Mouse (Mus musculus) urinary bladder, postnatal 36 days (tissue): ENCODE data around the gene Scpep1.

Source experiments
- DNase-seq, 2 experiments: peaks; one replicate each; pipeline ENCODE4 v3.0.0; 2022; ENCODE audit warnings: low spot score in 2 of 2, mixed read lengths in 1 of 2

Scpep1 gene

GRCm38 (mm10) chr11:88973776-88974701 is 18.8 kb upstream of the Scpep1 start:
- DNase-seq = peak; percentile 86 to 91

DNA sequence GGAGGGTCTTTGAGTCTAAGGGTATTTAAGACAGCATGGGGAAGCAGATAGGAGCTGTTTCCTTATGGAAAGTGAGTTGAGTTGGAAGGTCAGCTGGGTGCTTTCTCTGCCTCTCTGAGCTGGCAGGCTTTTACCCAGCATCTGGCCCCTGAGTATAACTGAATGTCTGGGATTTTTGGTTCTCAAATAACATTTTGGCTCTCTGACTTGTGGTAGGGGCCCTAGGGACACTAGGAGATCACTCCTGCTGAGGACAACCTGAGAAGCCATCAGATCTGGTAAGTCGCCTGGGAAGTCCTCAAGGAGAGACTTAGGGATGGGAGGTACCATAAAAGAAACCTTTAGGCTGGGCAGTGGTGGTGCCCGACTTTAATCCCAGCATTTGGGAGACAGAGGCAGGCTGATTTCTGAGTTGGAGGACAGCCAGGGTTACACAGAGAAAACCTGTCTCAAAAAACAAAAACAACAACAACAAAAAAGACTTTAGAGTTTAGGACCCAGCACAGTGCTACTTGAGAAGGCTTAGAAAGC is 15.0 kb upstream of the Scpep1 start, which contains the start of gene Coil:
Coil (plus strand) TSS at position 51 of the 531 bp plus-strand sequence.
- peak in 1 of 2 experiments; percentile 20 for DNase-seq

DNA sequence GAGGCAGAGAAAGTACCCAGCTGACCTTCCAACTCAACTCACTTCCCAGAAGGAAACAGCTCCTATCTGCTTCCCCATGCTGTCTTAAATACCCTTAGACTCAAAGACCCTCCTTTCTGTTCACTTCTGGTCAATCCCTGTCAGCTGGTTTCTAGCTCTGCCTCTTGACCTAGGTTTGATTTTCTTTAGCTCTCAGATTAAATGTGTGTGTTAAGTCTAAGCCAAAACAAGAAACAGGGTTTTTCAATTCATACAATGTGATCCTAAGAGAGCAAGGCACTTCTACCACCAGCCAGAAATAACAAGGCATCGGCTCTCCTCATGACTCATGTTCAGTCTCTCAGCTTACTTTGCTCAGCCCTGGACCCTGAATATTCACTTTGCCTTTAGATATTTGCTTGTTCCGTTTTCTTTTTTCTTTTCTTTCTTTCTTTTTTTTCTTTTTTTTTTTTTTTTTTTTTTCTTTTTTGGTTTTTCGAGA is 11.7 kb upstream of the Scpep1 start, which contains the start of gene Elobl:
Elobl (minus strand) TSS at position 51 of the 481 bp plus-strand sequence.
- DNase-seq = no peak

GRCm38 (mm10) chr11:88958851-88959250 is 3.6 kb upstream of the Scpep1 start:
- no peak for DNase-seq

GRCm38 (mm10) chr11:88954803-88955202 is 462 bp downstream of the Scpep1 start:
- no peak for DNase-seq

GRCm38 (mm10) chr11:88953582-88953981 is 1.7 kb downstream of the Scpep1 start:
- DNase-seq = no peak

GRCm38 (mm10) chr11:88952117-88952516 is 3.1 kb downstream of the Scpep1 start:
- no peak for DNase-seq

DNA sequence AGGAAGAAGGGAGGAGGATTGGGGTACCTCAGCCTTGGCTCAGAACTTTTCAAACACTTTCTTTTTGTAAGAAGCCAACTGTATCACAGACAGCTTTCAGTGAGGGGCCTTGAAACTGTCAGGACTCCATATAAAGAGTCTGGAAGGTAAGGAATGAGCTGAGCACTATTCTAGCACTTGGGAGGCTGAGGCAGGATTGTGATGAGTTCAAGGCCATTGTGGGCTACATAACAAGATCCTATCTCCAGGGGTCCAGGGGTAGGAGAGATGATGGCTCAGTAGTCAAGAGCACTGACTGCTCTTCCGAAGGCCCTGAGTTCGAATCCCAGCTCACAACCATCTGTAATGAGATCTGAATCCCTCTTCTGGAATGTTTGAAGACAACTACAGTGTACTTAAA is 3.7 kb downstream of the Scpep1 start:
- DNase-seq = no peak

DNA sequence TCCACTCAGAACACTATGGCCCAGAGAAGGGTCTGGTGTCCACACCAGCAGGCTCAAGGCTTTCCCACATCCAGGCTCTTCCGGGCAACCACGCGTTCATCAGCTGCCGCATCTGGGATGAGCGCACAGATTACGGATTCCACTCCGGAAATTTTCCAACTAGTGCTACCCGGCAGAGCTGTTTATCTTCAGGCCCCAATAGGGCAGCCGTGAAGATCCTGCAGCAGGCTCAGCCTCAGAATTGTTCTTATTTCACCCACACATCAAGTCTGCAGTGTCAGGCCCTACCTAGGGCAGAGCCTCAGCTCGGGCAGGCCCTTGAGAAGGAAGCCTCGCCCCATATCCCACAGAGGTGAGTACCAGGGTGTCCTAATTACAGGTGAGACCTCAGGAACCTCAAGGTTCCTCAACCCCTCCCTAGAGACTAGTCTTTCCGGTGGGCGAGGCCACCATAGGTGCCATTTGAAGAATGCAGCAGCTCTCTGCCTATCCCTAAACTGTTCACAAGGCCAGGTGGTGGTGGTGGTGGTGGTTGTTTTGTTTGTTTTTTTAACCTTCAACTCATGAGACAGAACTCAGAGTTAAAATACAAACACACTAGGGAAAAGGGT is 4.5 kb downstream of the Scpep1 start:
- DNase-seq = no peak

- no peak for DNase-seq
Observed at GRCm38 (mm10) chr11:88949802-88950639, 5.2 kb downstream of the Scpep1 start.

- peak; percentile 13 to 15 for DNase-seq
Observed at GRCm38 (mm10) chr11:88948896-88949295, 6.4 kb downstream of the Scpep1 start.

DNA sequence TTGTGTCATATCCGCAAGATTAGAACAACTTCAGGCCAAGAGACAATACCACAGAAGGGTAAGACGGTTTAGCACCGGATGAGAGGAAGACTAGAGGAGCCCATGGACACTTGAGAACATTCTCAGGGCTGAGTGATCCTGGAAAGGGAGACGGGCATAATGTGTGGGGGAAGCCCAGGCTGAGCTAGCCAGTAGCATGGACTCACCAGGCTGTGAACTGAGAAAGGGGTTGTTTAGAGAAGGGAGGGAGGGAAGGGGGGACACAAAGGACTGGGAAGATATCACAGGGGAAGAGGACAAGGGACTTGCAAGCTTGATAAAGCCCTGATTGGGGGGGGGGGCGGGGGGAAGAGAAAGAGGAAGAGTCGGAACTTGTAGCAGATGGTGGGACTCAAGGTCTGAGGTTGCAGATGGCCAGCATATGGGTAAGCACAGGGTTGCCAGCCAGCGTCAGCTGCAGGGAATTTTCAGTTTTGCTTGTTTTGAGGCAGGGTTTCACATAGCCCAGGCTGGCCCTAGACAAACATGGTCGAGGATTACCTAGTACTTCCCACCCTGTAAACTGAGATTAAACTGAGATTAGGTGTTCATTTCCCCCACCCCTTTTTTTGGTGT is 9.2 kb downstream of the Scpep1 start:
- DNase-seq = no peak

GRCm38 (mm10) chr11:88941489-88941888 is 13.8 kb downstream of the Scpep1 start:
- no peak for DNase-seq

DNA sequence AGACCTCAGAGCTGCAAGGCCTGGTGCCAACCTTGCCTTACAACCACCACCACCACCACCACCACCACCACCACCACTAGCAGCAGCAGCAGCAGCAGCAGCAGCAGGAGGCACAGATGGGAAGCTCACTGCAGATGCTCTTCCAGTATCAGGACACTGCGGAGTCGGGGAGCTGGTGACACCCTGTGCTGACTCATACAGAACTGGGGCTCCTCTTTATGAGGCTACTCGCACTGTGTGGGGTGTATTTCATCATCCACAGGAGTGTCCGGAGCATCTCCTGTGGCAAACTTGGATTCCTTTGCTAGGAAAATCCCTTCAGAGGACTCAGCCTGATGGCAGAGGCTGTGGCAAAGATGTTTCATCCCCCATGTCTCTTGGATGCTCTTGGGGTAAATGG is 15.6 kb downstream of the Scpep1 start:
- DNase-seq = no peak

GRCm38 (mm10) chr11:88938770-88939169 is 16.5 kb downstream of the Scpep1 start:
- no peak for DNase-seq

DNA sequence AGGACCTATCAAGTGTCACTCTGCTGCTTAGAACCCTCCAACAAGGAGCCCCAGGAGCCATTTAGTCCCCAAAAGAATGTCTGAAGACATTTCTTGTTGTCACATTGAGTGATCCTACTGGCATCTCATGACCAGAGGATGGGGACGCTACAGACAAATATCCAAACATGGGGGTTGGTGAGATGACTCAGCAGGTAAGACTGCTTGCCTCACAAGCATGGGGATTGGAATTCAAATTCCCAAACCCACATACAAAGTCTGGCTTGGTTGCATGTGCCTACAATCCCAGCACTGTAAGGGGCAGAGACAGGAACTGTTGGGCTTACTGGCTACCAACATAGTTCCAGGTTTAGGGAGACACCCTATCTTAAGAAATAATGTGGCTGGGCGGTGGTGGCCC is 17.4 kb downstream of the Scpep1 start:
- no peak for DNase-seq

DNA sequence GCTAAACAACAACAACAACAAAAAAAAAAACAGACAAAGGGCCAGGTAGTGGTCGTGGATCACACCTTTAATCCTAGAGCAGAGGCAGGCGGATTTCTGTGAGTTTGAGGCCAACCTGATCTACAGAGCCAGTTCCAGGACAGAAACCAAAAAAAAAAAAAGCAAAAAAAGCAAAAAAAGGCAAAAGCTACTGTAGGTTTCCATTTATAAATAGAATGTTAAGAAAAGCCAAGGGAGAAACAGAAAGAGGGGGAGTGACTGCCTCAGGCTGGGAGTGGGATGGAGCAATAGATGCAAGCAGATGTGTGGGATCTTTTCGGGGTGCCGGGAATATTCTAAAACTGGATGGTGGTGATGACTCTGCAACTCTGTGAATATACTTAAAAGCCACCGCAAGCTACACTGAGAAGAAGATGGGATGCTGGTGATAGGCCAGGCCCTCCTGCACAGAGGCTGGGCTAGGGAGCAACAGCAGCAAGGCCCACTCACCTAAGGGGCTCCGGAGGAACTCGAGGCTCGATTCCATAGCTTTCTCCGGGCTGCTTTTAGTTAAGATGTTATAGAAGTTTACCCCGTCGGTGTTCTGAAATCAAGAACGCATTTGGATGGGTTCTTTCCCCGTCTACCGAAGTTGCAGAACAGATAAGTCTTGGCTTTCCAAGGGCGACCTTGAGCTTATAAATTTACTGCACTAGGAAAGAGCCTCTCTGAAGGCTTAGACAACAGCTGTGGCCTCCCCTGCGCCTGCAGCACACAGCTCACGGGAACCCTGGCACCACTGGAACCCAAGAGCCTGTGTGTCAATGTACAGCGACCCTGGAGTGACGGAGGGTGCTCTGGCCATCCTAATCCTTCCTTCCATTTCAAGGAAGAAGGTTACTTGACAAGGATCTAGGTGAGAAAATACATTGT is 20.9 kb downstream of the Scpep1 start:
- DNase-seq = no peak

- DNase-seq = no peak
Observed at GRCm38 (mm10) chr11:88933030-88933429, 22.2 kb downstream of the Scpep1 start.

DNA sequence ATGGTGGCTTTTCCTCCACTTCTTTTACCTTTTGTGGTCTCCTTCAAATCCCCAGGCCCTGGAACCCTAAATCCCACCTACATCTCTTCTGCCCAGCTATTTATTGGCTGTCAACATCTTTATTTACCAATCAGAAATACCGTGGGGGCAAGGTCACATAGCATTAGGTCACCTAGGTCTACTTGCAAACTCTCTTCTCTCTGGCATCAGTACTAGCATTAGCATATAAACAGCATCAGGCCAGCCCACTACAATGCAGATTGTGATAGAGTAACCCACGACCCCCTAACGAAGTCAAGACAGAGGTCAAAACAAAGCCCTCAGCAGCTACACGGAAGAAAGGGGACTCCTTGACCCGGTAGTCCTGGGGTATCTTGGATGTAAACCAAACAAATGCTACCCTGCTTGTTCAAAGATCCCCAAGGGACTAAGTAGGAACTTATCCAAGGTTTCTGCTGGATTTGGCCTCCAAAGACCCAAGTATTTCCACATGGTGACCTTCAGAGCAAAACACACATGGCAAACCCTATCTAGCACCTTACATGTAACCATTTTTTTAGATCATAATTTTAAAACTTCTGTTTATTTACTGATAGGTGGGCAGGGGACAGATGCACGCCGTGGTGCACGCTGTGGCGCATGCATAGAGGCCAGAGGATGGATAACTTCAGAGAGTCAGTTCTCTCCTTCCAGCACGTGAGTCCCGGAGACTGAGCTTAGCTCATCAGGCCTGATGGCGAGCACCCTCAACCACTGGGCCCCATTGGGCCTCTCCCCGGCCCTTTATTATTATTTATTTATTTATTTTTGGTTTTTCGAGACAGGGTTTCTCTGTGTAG is 23.4 kb downstream of the Scpep1 start:
- DNase-seq = no peak
